Mouse (Mus musculus) spleen, postnatal 14 days (tissue): ENCODE results near the gene Tyk2.

Experiments used
- DNase-seq, 2 experiments: peaks; one replicate each; pipeline ENCODE4 v3.0.0; 2021 to 2022; ENCODE audit warnings: low spot score in 2 of 2

Gene Tyk2

GRCm38 (mm10) chr9:21062928-21063327, 68.1 kb downstream of the Tyk2 start:
- DNase-seq = no peak
